Comparison of ENCODE assay signal across 8 mouse cellular contexts in genomic region chr2:162131607-162132304, GRCm38 (mm10).
DNase-seq lines count a peak whose midpoint lies in the region; TF ChIP-seq lines count a peak whose summit lies in the region.
"Had no signal": no experiment of that assay in that cellular context is flagged by ENCODE, and none has a peak within 500 bp of the region (broad histone marks: within the 10 kb centered on the region; RNA-seq: fewer than 3 reads in every experiment).

No protein-coding gene starts in this region.

- no peak for TF ChIP-seq CTCF in brain, embryonic 14.5 days (IDR thresholded peaks at IDR 0.05; ENCODE audit: borderline replicate concordance, extremely low read depth, insufficient read depth, insufficient read length)

- TF ChIP-seq POLR2A in brain, embryonic 14.5 days (IDR thresholded peaks at IDR 0.05; ENCODE audit: borderline replicate concordance, extremely low read depth, insufficient read depth, insufficient read length, poor library complexity, severe bottlenecking) = no peak

- peak; percentile 70 for DNase-seq in Muller cell, postnatal 12 days (ENCODE audit: inconsistent ontology term)
- peak; percentile 87 for DNase-seq in brain, embryonic 14.5 days (ENCODE audit: low read depth)
- DNase-seq in kidney, adult 11 months = peak; percentile 33
- peak; percentile 27 for DNase-seq in lung, postnatal 10 days
- no peak for DNase-seq in adrenal gland, postnatal 36 days
- DNase-seq in layer of hippocampus, adult 9-11 months = no peak
- DNase-seq in thymus, postnatal 4 days = no peak
- DNase-seq: liver had no signal

Comparison
In these comparisons a context has a peak if more than half of its experiments do, and no peak if none do; other contexts are left out.
1. DNase-seq: peak in Muller cell, postnatal 12 days (single experiment), brain, embryonic 14.5 days (single experiment), kidney, adult 11 months (single experiment) and lung, postnatal 10 days (single experiment); none in adrenal gland, postnatal 36 days (0 of 2), layer of hippocampus, adult 9-11 months (single experiment) and thymus, postnatal 4 days (single experiment).